Mouse (Mus musculus): ENCODE results near the gene Fcgr3.
"Not testable (repeated sequence)": the region's sequence is repeated elsewhere in the genome, so short reads cannot be mapped to it uniquely, and the experiment has no call there.

The Fcgr3 gene

DNA sequence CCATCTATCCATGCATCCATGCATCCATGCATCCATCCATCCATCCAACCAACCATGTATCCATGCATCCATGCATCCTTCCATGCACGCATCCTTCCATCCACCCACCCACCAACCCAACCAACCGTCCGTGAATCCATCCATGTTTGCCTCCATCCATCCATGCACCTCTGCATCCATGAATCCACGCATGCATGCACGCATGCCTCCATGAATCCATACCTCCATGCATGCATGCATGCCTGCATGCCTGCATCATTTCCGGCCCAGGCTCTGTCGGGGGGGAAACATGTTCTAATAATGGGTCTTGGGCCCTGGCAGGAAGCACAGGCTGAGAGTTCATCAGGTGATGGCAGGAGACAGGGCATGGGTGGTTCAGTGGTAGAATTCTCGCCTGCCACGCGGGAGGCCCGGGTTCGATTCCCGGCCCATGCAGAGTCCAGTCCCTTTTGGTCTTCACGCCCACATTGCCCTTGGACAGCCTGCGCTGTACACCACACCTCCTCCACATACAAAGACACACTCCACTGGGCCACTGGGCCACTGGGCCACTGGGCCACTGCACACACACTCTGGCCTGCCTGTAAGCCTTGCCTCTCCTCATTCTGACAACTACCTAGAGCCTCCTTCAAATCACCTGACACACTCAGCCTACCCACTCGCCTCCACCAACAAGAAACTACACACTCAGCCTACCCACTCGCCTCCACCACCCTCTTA, 16.9 kb upstream of the Fcgr3 start:
- DNase-seq: not testable (repeated sequence)

- DNase-seq: not testable (repeated sequence)
These were observed 15.1 kb upstream of the Fcgr3 start for GRCm38 (mm10) chr1:171079825-171080224.

DNA sequence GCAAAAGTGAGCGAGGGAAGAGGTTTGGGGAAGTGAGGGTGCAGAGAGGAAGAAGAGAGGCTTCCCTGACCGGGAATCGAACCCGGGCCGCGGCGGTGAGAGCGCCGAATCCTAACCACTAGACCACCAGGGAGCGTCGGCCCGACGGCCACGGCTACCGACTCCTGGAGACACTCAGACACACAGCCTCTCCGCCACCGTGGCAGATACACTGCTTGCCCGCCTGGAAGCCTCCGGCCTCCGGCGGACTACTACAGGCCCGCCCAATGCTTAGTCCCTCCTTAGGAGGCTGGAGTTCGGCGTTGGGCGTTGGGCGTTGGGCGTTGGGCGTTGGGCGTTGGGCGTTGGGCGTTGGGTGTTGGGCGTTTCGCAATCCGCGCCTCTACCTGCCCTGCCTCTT, 14.6 kb upstream of the Fcgr3 start:
- not testable (repeated sequence) for DNase-seq

GRCm38 (mm10) chr1:171078419-171078818, 13.7 kb upstream of the Fcgr3 start:
- DNase-seq: not testable (repeated sequence)

GRCm38 (mm10) chr1:171077955-171078354, 13.2 kb upstream of the Fcgr3 start:
- peak; percentile 47 for DNase-seq

DNA sequence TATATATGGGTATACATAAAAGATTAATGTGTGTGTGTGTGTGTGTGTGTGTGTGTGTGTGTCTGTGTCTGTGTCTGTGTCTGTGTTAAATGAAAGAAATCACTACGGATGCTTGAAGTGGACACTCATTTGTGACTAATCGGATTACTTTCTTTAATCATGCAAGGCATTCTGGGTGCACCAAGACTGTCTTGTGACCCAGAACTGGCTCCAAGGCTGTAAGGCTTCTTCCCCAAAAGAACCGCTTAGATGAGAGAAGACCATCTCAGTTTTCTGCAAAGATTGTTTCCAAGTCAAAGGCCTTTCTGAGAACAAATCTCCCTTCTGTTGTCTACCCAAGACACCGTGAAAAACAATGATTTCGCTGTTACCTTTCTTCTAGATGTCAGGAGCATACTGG, 12.5 kb upstream of the Fcgr3 start:
- DNase-seq: not testable (repeated sequence)

DNA sequence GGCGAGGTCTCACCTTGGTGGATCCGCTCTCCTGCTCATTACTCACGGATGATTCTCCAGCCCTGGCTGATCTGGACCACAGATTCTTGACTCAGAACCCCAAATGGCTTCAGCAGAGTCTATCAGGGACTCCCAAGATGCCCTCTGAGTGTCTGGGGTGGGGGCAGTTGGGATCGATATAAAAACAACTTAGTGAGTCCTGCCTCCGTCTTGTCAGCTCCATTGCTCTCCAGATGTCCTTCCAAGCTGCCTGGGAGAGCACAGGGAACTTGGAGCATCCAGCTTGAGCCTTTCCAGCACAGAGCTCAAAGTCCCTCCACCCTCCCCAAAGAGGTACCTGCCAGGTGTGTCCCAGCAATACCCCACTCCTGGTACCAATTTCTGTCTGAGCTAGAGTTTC, 11.4 kb upstream of the Fcgr3 start:
- not testable (repeated sequence) for DNase-seq

GRCm38 (mm10) chr1:171074283-171074682, 9.5 kb upstream of the Fcgr3 start:
- DNase-seq: peak; percentile 30

GRCm38 (mm10) chr1:171072217-171072616, 7.5 kb upstream of the Fcgr3 start:
- not testable (repeated sequence) for DNase-seq

DNA sequence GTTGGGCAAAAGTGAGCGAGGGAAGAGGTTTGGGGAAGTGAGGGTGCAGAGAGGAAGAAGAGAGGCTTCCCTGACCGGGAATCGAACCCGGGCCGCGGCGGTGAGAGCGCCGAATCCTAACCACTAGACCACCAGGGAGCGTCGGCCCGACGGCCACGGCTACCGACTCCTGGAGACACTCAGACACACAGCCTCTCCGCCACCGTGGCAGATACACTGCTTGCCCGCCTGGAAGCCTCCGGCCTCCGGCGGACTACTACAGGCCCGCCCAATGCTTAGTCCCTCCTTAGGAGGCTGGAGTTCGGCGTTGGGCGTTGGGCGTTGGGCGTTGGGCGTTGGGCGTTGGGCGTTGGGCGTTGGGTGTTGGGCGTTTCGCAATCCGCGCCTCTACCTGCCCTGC, 7.0 kb upstream of the Fcgr3 start:
- DNase-seq: not testable (repeated sequence)

DNA sequence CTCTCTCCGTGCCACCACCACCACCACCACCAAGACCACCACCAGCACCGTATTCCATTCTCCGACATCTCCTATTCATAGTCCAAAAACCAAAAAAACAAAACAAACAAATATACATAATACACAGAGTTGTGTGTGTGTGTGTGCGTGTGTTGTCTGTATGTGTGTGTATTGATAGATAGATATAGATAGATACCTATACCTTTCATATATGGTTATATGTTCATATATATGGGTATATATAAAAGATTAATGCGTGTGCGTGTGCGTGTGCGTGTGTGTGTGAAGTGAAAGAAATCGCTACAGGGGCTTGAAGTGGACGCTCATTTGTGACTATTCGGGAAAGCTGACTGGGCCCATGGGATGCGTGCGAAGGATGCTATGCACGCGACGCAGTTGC, 6.1 kb upstream of the Fcgr3 start:
- not testable (repeated sequence) for DNase-seq

DNA sequence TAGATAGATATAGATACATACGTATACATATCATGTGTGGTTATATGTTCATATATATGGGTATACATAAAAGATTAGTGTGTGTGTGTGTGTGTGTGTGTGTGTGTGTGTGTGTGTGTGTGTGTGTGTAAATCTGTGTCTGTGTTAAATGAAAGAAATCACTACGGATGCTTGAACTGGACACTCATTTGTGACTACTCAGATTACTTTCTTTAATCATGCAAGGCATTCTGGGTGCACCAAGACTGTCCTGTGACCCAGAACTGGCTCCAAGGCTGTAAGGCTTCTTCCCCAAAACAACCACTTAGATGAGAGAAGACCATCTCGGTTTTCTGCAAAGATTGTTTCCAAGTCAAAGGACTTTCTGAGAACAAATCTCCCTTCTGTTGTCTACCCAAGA, 4.8 kb upstream of the Fcgr3 start:
- DNase-seq: not testable (repeated sequence)

DNA sequence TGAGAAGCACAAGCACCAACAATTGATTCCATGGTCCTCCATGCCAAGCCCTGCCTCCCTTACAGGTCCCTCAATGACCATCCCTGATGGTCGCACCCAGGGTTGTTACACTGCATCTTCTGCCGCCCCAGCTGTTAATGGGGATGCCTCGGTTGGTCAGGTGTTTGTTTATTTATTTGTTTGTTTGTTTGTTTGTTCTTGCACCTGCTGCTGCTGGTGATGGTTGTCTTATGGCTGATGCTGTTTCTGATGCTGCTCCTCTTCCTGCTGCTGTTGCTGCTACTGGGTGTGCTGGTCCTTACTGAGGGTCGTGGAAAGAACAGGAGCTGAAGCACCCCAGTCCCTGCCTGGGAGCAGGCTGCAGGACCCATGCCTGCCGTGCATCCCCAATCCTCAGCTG, 3.2 kb upstream of the Fcgr3 start:
- DNase-seq: not testable (repeated sequence)

DNA sequence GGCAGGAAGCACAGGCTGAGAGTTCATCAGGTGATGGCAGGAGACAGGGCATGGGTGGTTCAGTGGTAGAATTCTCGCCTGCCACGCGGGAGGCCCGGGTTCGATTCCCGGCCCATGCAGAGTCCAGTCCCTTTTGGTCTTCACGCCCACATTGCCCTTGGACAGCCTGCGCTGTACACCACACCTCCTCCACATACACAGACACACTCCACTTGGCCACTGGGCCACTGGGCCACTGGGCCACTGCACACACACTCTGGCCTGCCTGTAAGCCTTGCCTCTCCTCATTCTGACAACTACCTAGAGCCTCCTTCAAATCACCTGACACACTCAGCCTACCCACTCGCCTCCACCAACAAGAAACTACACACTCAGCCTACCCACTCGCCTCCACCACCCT, 1.8 kb upstream of the Fcgr3 start:
- not testable (repeated sequence) for DNase-seq

DNA sequence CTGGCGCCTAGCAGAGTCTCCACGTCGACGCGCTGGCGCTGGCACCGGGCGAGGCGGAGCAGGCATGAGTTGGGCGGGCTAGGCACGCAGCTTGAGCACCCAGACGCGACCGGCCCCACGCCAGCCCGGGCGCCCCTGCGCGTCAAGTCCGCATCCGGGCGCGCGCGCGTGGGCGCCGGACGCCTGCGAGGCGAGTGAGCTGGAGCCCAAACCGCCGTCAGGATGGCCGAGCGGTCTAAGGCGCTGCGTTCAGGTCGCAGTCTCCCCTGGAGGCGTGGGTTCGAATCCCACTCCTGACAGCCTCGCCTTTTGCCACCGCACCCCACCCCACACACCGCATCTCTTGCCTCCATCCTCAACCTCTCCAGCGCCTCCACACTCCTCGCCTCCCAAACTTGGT, 1.0 kb upstream of the Fcgr3 start:
- peak; percentile 37 for DNase-seq

GRCm38 (mm10) chr1:171065243-171065587, 480 bp upstream of the Fcgr3 start:
- peak; percentile 66 for DNase-seq

DNA sequence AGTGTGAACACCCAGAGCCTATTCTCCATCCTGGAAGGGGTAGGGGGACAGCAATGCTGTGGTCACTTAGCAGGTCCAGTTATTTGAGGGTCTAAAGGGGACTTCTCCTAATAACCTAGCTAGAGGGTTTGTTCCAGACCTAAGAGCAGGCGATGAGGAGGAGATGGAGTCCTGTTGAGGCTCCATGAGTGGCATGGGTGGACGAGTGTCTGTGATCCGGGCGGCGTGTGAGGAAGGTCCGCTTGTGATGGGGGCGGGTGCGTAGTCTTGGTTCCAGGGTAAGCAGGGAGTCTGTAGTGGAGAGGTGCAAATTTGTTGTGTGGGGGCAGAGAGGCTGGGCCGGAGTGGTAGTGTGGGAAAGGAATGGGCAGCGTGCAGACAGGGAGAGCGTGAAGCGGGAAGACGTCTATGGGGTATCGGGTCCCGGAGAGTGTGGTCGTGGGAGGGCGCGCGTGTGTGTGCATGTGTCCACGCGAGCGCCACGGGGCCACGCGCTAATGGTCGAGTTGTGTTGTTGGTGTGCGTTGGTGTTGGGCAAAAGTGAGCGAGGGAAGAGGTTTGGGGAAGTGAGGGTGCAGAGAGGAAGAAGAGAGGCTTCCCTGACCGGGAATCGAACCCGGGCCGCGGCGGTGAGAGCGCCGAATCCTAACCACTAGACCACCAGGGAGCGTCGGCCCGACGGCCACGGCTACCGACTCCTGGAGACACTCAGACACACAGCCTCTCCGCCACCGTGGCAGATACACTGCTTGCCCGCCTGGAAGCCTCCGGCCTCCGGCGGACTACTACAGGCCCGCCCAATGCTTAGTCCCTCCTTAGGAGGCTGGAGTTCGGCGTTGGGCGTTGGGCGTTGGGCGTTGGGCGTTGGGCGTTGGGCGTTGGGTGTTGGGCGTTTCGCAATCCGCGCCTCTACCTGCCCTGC, 905 bp downstream of the Fcgr3 start:
- peak; percentile 49 for DNase-seq

DNA sequence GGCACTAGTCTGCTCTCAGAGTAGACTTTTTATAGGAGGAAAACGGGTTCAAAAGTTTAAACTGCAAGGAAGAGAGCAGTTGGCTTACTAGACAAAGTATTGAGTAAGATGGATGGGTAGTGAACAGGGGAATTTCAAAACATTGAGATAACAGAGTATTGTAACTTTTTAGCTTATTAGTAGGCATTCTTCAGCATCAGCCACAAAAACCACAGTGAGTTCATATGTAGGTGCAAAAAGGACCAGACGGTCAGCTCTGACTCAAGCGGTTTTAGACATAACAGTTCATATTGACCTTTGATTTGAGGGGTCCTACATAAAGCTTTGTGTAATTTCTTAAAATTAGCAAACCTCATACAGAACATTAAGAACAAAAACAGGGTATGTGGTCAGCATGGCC, 3.2 kb downstream of the Fcgr3 start:
- DNase-seq: no peak

- DNase-seq: peak; percentile 32
These were observed 4.3 kb downstream of the Fcgr3 start for GRCm38 (mm10) chr1:171060392-171060791.

DNA sequence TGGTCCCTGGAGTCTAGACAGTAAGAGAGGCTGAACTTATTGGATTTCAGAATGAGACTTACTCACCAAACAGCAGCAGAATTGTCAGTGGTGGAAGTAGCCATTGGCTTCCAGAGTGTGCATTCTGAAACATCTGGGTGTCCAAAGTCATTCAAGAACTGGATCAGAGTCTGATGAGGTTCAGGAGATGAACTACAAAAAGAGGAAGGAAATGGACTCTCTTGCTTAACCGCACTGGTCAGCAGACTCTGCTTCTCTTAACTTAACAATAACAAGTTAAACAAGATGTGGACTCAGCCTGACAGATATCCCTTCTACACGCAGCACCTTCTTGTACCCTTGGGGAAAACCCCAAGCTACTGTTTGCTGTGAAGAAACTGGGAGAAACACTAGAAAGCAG, 5.5 kb downstream of the Fcgr3 start:
- DNase-seq: no peak

GRCm38 (mm10) chr1:171057253-171057652, 7.5 kb downstream of the Fcgr3 start:
- DNase-seq: no peak

- DNase-seq: no peak
These were observed 11.4 kb downstream of the Fcgr3 start for GRCm38 (mm10) chr1:171053305-171053704.

DNA sequence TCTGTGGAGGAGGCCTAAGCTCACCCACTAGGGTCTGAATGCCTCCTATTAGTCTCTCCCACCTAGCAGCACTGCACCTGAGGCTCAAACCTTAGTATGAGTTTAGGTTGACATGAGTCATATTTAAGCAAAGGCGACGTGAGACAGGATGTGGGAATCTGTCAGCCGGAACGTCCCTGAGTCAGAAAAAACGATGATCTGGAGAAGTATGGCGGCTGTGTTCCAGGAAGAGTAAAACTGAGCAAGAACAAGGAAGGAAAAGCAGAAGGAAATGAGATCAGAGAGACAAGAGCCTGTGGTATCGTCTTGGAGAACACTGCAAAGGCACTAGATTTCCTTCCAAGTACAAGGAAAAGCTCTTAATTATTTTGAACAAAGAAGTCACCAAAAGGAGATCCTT, 14.0 kb downstream of the Fcgr3 start:
- DNase-seq: no peak

GRCm38 (mm10) chr1:171049263-171049662, 15.5 kb downstream of the Fcgr3 start:
- no peak for DNase-seq
